ENCODE assay signal across 8 mouse cellular contexts in genomic region chr9:103364601-103365289, GRCm38 (mm10). TPM values are rescaled to one million over a fixed set of nuclear protein-coding genes. Genes with fewer than 3 reads are reported as not detected.
DNase-seq lines count a peak whose midpoint lies in the region; ATAC-seq and TF ChIP-seq lines count a peak whose summit lies in the region.

No protein-coding gene starts in this region.

- H3K4me1 ChIP-seq in bone marrow, adult 2 months (ENCODE audit: control insufficient read depth, insufficient read depth, low read length) = no peaks in the 10 kb centered on the region; the same call in 1 of the 2 replicates
- peaks cover 12% of the 10 kb centered on the region for H3K4me1 ChIP-seq in forebrain, embryonic 14.5 days (ENCODE audit: control insufficient read depth, insufficient read depth, low read length)
- H3K4me1 ChIP-seq in lung, embryonic 15.5 days = peaks cover 16% of the 10 kb centered on the region
- H3K4me1 ChIP-seq in olfactory bulb, adult 2 months (ENCODE audit: control insufficient read depth, insufficient read depth, low read length) = peaks cover 5% of the 10 kb centered on the region

- H3K4me2 ChIP-seq in forebrain, embryonic 14.5 days (ENCODE audit: low read length) = peak overlapping the region; percentile 89
- peak overlapping the region; percentile 70 for H3K4me2 ChIP-seq in lung, embryonic 15.5 days

- peak; percentile 67 for DNase-seq in CD4-positive, CD25-positive, alpha-beta regulatory T cell, adult 2 months (ENCODE audit: low read depth, low spot score)
- DNase-seq in forebrain, embryonic 14.5 days (ENCODE audit: low spot score) = peak; percentile 49
- peak; percentile 63 for DNase-seq in heart, postnatal 25 days (ENCODE audit: low spot score)
- DNase-seq in layer of hippocampus, adult 8-10 months (ENCODE audit: low spot score in 2 of 2) = peak; percentile 17 to 18
- DNase-seq in thymus, postnatal 0 days (ENCODE audit: low spot score) = peak; percentile 38

- H3K27me3 ChIP-seq in forebrain, embryonic 14.5 days (replicated peaks; ENCODE audit: control insufficient read depth, insufficient read depth, low read length) = no peaks in the 10 kb centered on the region
- H3K27me3 ChIP-seq in lung, embryonic 15.5 days = no peaks in the 10 kb centered on the region

- TF ChIP-seq CTCF in bone marrow, adult 2 months (IDR thresholded peaks at IDR 0.05; ENCODE audit: control insufficient read depth, insufficient read depth, low read length) = no peak
- TF ChIP-seq CTCF in olfactory bulb, adult 2 months (IDR thresholded peaks at IDR 0.05; ENCODE audit: insufficient read depth, low read depth, low read length) = no peak; the same call in 1 of the 2 replicates

- no peaks in the 10 kb centered on the region for H3K9me3 ChIP-seq in forebrain, embryonic 14.5 days (replicated peaks; ENCODE audit: control insufficient read depth, low read length)
- no peaks in the 10 kb centered on the region for H3K9me3 ChIP-seq in lung, embryonic 15.5 days

- H3K36me3 ChIP-seq in forebrain, embryonic 14.5 days (ENCODE audit: control insufficient read depth, insufficient read depth, low read length) = peaks cover 16% of the 10 kb centered on the region
- peaks cover 16% of the 10 kb centered on the region; the same call in 1 of the 2 replicates for H3K36me3 ChIP-seq in lung, embryonic 15.5 days

- peak; percentile 22; the same call in 1 of the 2 replicates for TF ChIP-seq POLR2A in bone marrow, adult 2 months (IDR thresholded peaks at IDR 0.05; ENCODE audit: borderline replicate concordance, control insufficient read depth, low read depth, low read length)
- no peak; the same call in 1 of the 2 replicates for TF ChIP-seq POLR2A in olfactory bulb, adult 2 months (IDR thresholded peaks at IDR 0.05; ENCODE audit: insufficient read depth, low read depth, low read length)

- peak overlapping the region; percentile 87 for H3K9ac ChIP-seq in forebrain, embryonic 14.5 days (ENCODE audit: low read length)
- peak overlapping the region; percentile 98 for H3K9ac ChIP-seq in lung, embryonic 15.5 days

- 3% methylated on average over 93 of the region's 94 CpGs for WGBS in bone marrow, adult 2 months
- 2% methylated on average over 62 of the region's 94 CpGs for WGBS in forebrain, embryonic 14.5 days
- 1% methylated on average over 90 of the region's 94 CpGs for WGBS in lung, embryonic 15.5 days
- 3% methylated on average over 92 of the region's 94 CpGs for WGBS in olfactory bulb, adult 2 months

- H3K4me3 ChIP-seq in bone marrow, adult 2 months (replicated peaks; ENCODE audit: control insufficient read depth, low read depth, low read length) = peak overlapping the region; percentile 87
- peak overlapping the region; percentile 83 for H3K4me3 ChIP-seq in forebrain, embryonic 14.5 days (ENCODE audit: low read depth, low read length)
- H3K4me3 ChIP-seq in lung, embryonic 15.5 days = peak overlapping the region; percentile 96
- H3K4me3 ChIP-seq in olfactory bulb, adult 2 months (ENCODE audit: insufficient read depth, low read depth, low read length) = peak overlapping the region; percentile 93

- ATAC-seq in forebrain, embryonic 14.5 days = peak; percentile 42
- peak; percentile 25; the same call in 1 of the 2 replicates for ATAC-seq in lung, embryonic 15.5 days (ENCODE audit: borderline replicate concordance, extremely low read depth, low FRiP score, low TSS enrichment)

- intact Hi-C loops in heart, postnatal 25 days (cut with DNase I) = loop anchor here (5.0 to 10.0 kb wide), 4 partner anchors 57 to 703 kb away; partner anchors contain the start of genes 1300017J02Rik, Nphp3, Srprb and Topbp1

- peak overlapping the region; percentile 99 for H3K27ac ChIP-seq in bone marrow, adult 2 months (ENCODE audit: control insufficient read depth, insufficient read depth, low read depth, low read length, poor library complexity)
- H3K27ac ChIP-seq in forebrain, embryonic 14.5 days (ENCODE audit: low read depth, low read length) = peak overlapping the region; percentile 93
- peak overlapping the region; percentile 98 for H3K27ac ChIP-seq in lung, embryonic 15.5 days
- peak overlapping the region; percentile 92 for H3K27ac ChIP-seq in olfactory bulb, adult 2 months (ENCODE audit: insufficient read depth, low read depth, low read length)

RNA-seq across cellular contexts. Expression of gene Cdv3, which starts 0.9 kb away (rescaled TPM):
- polyA plus RNA-seq in bone marrow, adult 2 months (2011; ENCODE audit: insufficient read depth, insufficient read length, low replicate concordance, missing spikeins) = 47.9 and 78.8 TPM in 2 replicates
- 74.2 and 76.3 TPM in 2 replicates for polyA plus RNA-seq in forebrain, embryonic 14.5 days (2014; fragmentation: Nextera tagmentation; extraction: Ambion mirVana)
- 100 to 1,000 TPM; 102 to 104 TPM for total RNA-seq in heart, postnatal 25 days (2021)
- 10 to 100 TPM; 62.8 to 73.0 (median 68.8) TPM for total RNA-seq in layer of hippocampus, adult 8-10 months (2022)
- 103 and 108 TPM in 2 replicates for polyA plus RNA-seq in lung, embryonic 15.5 days (2015; fragmentation: Nextera tagmentation; extraction: Ambion mirVana)
- 81.3 TPM in 1 of 2 replicates, not detected in the other for polyA plus RNA-seq in olfactory bulb, adult 2 months (2012; ENCODE audit: insufficient read depth, insufficient read length, low replicate concordance, missing spikeins)
- 129 TPM in 2 replicates for polyA plus RNA-seq in thymus, postnatal 0 days (2015; fragmentation: Nextera tagmentation; extraction: Ambion mirVana)

RNA-seq across cellular contexts. Expression of gene Topbp1, which starts 59.7 kb away (rescaled TPM):
- polyA plus RNA-seq in bone marrow, adult 2 months (2011; ENCODE audit: insufficient read depth, insufficient read length, low replicate concordance, missing spikeins) = 46.9 and 52.8 TPM in 2 replicates
- polyA plus RNA-seq in forebrain, embryonic 14.5 days (2014; fragmentation: Nextera tagmentation; extraction: Ambion mirVana) = 31.2 and 31.4 TPM in 2 replicates
- 10 to 100 TPM in 1 of 2 experiments, 1 to 10 TPM in 1; 9.8 to 12.2 TPM for total RNA-seq in heart, postnatal 25 days (2021)
- 10 to 100 TPM; 19.1 to 28.8 (median 21.4) TPM for total RNA-seq in layer of hippocampus, adult 8-10 months (2022)
- polyA plus RNA-seq in lung, embryonic 15.5 days (2015; fragmentation: Nextera tagmentation; extraction: Ambion mirVana) = 73.6 and 75.2 TPM in 2 replicates
- not detected in 2 replicates for polyA plus RNA-seq in olfactory bulb, adult 2 months (2012; ENCODE audit: insufficient read depth, insufficient read length, low replicate concordance, missing spikeins)
- 65.6 and 72.7 TPM in 2 replicates for polyA plus RNA-seq in thymus, postnatal 0 days (2015; fragmentation: Nextera tagmentation; extraction: Ambion mirVana)

RNA-seq across cellular contexts. Expression of gene 1300017J02Rik, which starts 59.9 kb away (rescaled TPM):
- polyA plus RNA-seq in bone marrow, adult 2 months (2011; ENCODE audit: insufficient read depth, insufficient read length, low replicate concordance, missing spikeins) = 52.1 and 67.0 TPM in 2 replicates
- polyA plus RNA-seq in forebrain, embryonic 14.5 days (2014; fragmentation: Nextera tagmentation; extraction: Ambion mirVana) = 0.29 and 0.93 TPM in 2 replicates
- under 1 TPM in 1 of 2 experiments, not detected in 1; 0.14 TPM for total RNA-seq in heart, postnatal 25 days (2021)
- 1 to 10 TPM in 2 of 4 experiments, not detected in 2; 1.7 to 2.6 TPM for total RNA-seq in layer of hippocampus, adult 8-10 months (2022)
- 1.9 and 2.9 TPM in 2 replicates for polyA plus RNA-seq in lung, embryonic 15.5 days (2015; fragmentation: Nextera tagmentation; extraction: Ambion mirVana)
- polyA plus RNA-seq in olfactory bulb, adult 2 months (2012; ENCODE audit: insufficient read depth, insufficient read length, low replicate concordance, missing spikeins) = not detected in 2 replicates
- 1.5 and 2.9 TPM in 2 replicates for polyA plus RNA-seq in thymus, postnatal 0 days (2015; fragmentation: Nextera tagmentation; extraction: Ambion mirVana)

Comparison
In these comparisons a context has a peak if more than half of its experiments do, and no peak if none do; other contexts are left out.
1. Peak in every context shown above with its lines: DNase-seq, ATAC-seq, H3K4me3 ChIP-seq and H3K27ac ChIP-seq.
2. RNA of gene 1300017J02Rik, which starts 59.9 kb away (polyA plus RNA-seq): 52.1 to 67.0 TPM in bone marrow, adult 2 months; 1.9 to 2.9 TPM in lung, embryonic 15.5 days, 1.5 to 2.9 TPM in thymus, postnatal 0 days, 0.29 to 0.93 TPM in forebrain, embryonic 14.5 days and not detected in olfactory bulb, adult 2 months; every median in the first group is over 10 times any median in the second.